Mouse (Mus musculus) liver, adult 2 months (tissue): ENCODE measurements around the gene Ssbp2.

ENCODE experiments used
- CTCF ChIP-seq: fragments of 200-500 bp; IDR thresholded peaks from 2 replicates; pipeline ENCODE4 v1.5.1; 2011; ENCODE audit warnings: low read depth, low read length, control low read depth
- POLR2A ChIP-seq: fragments of 200-500 bp; IDR thresholded peaks from 2 replicates; pipeline ENCODE4 v1.6.1; 2011; ENCODE audit warnings: low read length, control low read depth; ENCODE audit not compliant: insufficient read depth; ENCODE audit errors: extremely low read depth

DNA sequence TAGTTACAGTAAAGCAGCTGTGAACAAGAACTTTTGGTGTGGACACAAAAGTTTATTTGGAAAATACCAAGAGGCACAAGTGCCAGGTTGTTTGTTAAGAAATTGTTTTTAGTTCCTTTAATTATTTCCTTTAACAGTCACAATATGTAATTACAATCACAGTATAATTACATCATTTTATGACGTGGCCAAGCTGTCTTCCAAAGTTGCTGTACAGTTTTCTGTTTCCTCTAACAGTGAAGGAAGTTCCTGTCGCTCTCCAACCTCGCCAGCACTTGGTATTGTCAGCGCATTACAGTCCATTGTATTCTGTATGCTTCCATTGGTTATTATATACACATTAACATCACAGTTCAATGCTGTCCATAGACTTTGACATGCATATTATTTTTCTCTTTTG is 54.9 kb downstream of the Ssbp2 start:
- TF ChIP-seq CTCF (no peak), POLR2A (no peak)
